Mouse (Mus musculus) mouse embryonic stem cell (cell line): Measurements from ENCODE around the gene E2f3.

Experiments
- in situ Hi-C, 2 experiments: fragments of 300-500 bp; cut with MboI; formaldehyde crosslinking; loops; 1 replicate in 1 of 2; 3 replicates in 1 of 2; pipeline ENCODE4 v1.14.3; 2019 to 2020; ENCODE audit warnings: low sequenced_read_pairs in 2 of 2, low pct_unique_long_range_greater_than_20kb in 1 of 2, mixed read lengths in 1 of 2; ENCODE audit not compliant: unreplicated experiment in 1 of 2

E2f3 gene

DNA sequence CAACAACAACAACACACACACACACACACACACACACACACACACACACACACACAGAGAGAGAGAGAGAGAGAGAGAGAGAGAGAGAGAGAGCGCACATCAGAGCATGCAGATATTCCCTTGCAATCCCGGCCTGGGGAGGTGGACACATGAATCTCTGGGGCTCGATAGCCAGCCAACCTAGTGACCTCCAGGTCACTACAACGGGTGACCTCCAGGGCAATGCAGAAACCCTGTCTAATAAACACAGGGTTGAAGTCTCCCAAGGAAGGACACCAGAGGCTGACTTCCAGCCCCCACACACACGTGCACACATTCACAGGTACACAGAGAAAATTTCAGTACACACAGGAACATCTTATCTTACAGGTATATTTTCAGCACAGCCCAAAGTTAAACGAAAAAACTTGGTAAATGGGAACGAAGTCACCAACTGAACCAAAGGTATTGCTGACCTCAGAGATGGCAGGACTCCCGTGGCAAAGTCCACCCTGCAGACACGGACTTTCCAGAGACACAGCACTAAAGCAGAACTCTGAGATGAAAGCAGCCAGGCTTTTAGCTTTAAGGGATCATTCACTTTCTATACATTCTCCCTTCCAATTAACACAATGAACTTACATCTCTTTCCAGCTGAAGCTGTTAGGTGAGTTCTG, 40.8 kb downstream of the E2f3 start:
- in situ Hi-C loops = no loop called here

DNA sequence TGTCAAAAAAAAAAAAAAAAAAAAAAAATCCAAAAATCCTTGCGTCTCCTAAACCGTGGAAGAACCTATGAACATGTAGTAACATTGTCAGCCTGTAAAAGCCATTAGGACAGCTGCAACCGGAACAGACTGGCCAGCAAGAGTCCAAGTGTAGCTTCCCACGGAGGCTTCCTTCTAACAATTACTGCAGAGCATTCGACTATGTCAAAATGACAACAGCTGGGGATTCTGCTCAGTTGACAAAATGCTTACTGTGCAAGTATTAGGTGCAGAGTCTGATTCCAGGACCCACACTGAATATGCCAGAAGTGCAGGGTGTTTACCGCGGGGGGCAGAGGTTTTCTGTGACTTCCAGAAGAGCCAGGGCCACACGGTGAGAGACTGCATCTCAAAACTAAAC, 41.4 kb downstream of the E2f3 start:
- in situ Hi-C loops = no loop called here

DNA sequence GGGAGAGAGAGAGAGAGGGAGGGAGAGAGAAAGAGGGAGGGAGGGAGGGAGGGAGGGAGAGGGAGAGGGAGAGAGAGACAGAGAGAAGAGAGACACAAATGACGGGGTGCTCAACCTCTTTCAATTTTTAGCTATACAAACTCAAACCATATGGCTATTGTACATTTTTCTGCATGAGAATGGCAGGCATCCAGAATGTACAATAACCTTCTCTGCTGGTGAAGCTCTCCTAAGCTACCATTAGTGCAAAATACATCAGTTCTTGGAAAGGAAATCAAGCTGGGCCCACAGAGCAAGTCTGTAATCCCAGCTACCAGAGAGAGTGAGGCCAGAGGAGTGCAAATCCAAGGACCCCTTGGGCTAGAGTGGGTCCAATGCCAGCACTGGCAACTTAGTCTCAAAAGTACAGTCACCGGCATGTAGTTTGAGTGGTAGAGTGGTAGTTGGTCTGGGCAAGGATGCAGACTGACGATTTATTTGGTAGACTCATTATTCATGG, 42.3 kb downstream of the E2f3 start:
- in situ Hi-C loops = no loop called here

DNA sequence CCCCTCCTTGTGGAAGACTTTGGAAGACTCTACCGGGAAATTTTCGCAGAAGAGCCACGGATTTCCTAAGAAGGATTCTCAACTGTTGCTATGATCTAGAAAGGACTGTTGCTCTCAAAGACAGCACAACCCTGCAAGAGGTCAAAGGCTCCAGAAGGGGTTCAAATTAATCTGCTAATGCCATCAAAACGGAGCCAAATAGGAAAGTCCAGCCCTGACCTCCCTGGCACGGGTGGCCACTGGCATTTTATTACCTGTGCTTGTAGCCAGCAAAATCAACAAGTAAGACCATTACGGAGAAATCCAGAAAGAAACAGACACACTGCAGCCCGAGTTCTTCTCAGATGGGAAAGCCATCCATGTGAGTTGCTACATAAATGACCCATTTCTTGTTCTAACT, 45.8 kb downstream of the E2f3 start:
- in situ Hi-C loops = no loop called here

DNA sequence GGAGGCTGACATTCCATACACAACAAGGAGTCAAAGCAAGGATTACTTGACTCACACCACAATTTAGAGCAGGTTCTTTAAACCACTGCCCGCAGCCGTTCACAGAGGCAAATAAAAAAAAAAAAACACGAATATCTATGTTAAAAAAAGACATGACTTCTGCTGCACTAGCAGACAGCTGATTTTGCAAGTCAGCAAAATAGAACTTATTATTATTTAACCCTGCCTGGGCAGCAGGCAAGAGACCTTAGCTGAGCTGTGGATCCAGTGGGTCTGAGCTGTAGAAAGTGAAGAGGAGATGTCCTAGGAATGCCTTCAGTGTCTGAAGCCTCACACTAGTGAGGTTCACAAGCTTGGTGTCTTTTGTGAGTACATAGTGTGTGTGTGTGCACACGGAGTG, 46.5 kb downstream of the E2f3 start:
- in situ Hi-C loops = no loop called here

DNA sequence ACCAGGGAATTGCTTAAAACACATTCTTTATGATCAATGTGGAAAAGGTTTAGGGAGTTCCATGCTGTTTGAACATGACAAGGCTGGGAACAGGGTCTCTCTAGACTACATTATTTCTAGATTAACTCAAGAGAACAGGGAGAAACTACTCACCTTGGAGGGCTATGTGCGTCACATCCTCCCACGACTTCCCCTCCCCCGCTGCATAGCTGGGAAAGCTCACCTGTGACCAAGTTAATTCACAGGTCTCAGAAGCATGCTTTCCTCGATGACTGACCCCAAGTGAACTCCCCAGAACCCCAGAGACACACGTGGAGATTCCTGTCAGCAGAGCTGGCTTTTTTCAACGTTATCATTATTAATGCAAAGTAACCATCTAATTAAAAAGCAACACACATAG, 47.1 kb downstream of the E2f3 start:
- in situ Hi-C loops = no loop called here

DNA sequence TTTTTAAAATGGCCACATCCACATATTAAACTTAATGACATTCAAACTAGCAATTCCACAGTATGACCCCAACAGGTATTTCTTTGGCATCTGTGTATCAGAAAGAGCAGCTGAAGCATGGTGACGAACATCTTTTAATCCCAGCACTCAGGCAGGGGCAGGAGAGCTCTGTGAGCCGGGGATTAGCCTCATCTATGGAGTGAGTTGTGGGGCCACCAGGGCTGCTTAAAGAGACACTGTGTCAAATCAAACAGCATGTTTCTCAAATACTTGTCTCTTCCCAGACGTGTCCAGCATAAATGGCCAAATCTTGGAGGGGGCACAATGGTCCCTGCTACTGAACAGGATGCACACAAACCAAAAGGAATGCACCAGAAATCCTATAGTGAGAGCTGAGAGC, 59.7 kb downstream of the E2f3 start:
- in situ Hi-C loops = no loop called here

DNA sequence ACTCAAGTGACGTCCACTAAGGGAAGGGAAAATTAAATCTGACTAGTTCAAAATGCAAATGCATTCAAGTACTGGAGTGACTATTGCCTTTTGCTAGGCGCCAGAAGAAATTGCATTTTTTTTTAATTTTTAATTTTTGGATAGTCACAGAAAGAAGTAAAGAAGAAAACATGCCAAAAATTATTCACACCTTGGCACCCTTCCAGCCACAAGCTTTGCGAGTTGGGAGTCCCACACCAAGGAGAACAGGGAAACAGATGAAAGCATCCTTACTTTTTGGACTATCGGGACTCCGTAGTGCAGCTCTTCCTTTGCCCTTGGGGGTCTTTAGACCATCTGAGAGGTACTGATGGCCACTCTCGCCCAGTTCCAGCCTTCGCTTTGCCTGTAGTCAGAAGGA, 66.0 kb downstream of the E2f3 start:
- in situ Hi-C loops = no loop called here

DNA sequence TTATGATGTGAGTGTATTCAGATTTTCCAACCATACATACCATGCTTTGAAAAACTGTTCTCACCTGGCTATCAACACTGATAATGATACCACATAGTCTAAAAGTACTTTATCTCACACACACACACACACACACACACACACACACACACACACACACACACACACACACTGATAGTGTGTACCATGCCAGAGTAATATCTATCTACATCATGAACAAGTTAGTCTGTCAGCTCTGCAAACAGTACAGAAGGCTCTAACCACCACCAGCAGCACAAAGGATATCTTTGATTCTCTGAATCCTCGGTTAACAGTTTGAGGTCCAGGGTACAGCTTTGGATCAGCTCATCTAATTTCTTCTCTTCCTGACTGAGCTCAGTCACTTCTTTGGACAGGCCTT, 69.3 kb downstream of the E2f3 start:
- in situ Hi-C loops = no loop called here

DNA sequence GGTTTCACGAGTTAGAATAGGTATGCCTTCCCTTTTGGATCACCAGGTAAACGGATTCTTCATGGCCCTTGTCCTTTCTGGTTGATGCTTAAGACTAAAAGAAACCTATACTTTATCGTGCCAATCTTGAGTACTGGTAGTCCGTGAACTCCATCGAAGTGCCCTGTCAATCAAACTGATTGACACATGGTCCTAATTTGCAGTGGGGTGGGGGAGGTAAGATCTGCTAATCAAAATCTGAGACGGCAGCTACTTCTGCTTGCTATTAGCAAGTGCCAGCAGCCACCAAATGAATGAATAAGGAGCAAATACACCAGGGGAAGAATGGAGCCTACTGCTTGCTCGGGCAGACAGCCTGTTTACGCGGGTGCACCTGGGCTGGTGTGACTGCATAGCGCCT, 72.3 kb downstream of the E2f3 start:
- in situ Hi-C loops = no loop called here

DNA sequence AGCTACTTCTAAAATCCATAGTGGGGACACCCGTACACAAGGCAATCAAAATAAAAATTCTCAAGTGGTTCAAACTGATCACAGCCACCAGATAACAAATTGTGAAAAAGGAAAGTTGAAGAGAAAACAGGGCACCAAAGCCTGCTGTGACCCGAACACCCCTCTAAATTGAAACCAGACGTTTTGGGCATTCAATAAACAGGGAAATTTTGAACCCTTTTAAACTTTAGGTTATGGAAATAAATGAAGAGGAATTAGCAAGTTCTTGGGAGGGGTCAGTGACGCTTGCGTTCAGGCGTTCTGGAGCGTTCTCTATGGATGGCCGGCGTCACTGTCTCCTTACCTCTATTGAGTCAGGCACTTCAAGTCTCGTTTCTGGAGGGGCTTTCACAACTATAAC, 72.8 kb downstream of the E2f3 start:
- in situ Hi-C loops = no loop called here

DNA sequence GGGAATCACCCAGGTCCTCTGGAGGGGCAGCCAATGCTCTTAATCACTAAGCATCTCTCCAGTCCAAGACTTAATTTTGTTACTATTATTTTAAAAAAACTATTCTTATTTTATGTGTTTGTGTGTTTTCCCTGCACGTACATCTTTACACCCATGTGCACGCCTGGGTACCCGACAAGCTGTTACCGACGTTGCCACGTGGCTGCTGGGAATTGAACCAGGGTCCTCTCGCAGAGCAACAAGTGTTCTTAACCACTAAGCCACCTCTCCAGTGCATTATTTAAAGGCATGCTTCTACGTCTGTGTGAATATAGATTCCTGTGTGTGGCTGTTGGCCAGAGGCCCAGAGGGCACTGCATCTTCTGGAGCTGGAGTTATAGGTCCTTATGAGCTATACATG, 73.6 kb downstream of the E2f3 start:
- in situ Hi-C loops = no loop called here

DNA sequence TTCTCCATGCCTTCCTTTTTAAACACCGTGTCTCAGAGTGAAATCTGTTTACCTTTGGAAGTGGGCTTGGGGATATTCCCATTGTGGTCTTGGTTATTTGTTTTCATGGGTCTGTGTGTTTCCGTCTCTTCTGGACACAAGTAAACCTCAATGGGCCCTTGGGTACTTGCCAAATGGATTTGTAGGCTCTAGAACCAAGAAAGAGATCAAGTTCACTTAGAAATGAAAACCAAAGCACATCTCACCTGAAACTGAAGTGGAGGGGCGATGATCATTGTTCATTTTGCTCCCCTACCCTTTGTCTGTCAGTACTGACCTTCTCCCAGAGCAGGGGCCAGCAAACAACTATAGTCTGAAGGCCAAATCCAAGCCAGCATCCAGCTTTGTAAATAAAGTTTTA, 74.7 kb downstream of the E2f3 start:
- in situ Hi-C loops = no loop called here

DNA sequence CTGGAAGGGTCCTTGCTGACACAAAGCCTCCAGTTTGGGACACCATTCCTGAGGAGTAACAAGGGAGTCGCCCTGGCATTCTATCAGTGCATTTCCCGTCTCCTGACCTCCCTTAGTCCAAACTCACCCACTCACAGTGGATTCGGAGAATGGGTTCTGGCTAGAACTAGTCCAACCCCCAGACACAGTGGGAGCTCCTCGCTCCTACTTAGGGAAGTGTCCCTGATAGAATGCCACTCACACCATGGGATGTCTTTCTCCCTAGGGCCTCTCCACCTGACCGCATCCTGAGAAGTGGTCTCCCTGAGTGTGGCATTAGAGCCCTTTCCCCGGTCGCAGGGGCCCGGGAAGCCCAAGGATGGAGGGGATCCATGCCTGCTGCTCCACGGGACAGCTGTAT, 77.4 kb downstream of the E2f3 start:
- in situ Hi-C loops = no loop called here

DNA sequence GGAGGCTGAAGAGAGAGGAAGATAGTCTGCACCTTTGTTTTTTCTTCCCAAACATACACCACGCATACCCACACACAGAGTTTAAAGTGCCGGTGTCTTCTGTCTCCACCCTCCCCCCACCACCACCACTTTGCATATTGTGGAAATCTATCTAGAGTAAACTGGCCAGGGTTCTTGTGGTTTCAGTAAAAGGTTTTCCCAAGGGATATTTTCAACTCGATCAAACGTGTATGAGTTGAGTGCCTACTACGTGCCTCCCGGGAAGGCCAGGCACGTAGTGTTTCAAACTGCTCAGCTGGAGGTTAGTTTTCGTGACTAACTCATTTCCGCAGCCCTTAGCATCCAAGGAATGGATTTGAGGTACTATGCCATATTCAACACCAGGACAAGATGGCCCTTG, 77.9 kb downstream of the E2f3 start:
- in situ Hi-C loops = no loop called here

DNA sequence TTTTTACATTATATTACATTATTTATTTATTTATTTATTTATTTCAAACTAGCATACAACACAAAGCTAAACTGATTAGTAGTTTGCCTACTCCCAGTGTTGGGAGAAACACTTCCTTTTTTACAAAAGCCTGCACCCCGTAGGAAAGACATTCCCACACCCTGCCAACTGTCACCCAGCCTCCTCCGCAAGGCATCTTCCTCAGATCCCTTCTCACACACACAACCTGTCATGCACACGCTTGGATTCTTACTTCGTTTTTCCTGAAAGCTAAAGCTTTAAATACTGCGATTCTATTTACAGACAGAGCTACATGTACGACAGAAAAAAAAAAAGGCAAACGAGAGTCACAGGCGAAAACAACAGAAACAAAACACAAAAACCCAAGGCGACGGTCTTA, 79.1 kb downstream of the E2f3 start:
- in situ Hi-C loops = no loop called here

DNA sequence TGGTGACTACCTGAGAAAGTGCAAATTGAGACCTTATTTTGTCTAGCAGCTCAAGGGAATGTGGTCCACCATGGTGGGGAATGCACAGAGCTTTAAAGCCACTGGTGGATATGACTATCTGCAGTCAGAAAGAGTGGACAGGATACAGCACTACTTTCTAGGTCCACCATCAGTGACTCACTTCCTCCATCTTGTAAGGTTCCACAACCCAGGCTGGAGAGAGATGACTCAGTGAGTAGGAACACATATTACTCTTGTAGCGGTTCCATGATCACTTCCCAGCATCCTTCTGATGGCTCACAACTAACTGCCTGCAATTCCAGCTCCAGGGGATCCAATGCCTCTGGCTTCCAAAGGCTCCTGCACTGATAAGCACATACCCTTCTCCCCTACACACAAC, 82.5 kb downstream of the E2f3 start:
- in situ Hi-C loops = no loop called here

DNA sequence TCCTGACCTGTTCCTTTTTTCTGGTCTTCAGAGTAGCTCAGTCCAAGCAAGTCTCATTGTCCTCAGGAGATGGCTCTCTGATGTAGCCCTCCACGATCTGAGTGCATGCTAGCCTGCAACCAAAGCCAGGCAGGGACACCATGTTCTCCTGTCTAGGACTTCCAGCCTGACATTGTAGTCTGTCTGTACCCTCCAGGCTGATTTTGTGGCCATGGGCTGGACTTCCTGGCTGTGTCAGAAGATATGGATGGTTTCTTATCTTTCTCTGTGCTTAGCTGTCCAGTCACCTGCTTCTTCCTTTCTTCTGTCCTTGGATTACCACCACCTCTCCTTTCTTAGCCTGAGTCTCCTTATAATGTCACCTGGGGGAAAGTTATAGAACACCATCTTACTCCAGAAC, 83.2 kb downstream of the E2f3 start:
- in situ Hi-C loops = no loop called here

DNA sequence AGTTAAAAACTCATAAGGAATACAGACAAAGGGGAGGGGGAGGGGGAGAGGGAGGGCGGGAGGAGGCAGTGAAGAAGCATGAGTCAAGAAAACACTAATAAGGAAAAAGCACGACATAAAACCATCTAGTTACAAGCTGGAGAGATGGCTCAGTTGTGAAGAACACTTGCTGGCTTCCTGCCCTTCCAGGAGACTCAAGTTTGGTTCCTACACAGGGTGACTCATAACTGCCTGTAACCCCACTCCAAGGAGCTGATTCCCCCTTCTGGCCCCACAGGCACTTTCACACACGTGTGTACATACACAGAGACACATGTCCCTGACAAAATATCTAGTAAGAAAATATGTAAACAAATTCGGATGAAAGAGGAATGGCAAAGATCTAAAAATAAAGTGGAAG, 84.2 kb downstream of the E2f3 start:
- in situ Hi-C loops = no loop called here

DNA sequence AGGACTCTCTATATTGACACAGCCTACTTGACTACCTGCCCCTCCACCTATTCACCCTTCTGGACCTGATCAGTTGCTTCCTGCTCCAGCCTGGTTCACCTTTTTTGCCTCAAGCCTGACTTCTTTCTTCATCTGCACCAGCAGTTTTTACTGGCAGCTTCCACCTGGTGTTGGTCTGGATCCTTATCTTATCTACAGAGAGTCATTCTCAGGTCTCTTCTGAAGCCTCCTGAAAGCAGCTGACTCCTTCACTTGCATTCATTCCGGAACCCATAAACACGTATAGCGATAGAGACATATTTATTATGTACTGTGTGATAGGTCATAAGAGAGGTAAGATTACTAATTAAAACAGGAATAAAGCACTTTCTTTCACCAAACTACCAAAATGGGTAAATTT, 119.1 kb downstream of the E2f3 start:
- in situ Hi-C loops = loop anchor here in 1 of 2 experiments (25.0 kb wide), 1 partner anchor 396 kb away; no protein-coding TSS in a partner anchor

DNA sequence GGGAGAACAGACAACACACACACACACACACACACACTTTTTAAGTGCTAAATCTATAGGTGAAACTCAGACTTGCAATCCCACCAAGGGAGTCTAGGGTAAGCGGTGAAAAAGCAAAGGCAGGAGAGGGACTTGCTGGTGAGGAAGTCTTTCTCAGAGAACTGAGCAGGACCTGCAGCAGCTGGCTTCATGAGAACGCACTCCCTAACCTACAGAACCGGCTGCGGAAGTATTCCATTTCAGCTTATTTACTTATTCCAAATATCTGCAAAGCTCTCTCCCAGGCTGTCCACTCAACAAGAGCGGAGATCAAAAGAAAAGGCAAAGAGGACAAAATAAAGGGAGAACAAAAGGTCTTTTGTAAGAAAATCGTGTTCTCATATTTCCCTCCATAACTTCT, 121.5 kb downstream of the E2f3 start:
- in situ Hi-C loops = loop anchor here in 1 of 2 experiments (25.0 kb wide), 1 partner anchor 398 kb away; no protein-coding TSS in a partner anchor
